ENCODE assay signal across 12 mouse cellular contexts in the genomic region with DNA sequence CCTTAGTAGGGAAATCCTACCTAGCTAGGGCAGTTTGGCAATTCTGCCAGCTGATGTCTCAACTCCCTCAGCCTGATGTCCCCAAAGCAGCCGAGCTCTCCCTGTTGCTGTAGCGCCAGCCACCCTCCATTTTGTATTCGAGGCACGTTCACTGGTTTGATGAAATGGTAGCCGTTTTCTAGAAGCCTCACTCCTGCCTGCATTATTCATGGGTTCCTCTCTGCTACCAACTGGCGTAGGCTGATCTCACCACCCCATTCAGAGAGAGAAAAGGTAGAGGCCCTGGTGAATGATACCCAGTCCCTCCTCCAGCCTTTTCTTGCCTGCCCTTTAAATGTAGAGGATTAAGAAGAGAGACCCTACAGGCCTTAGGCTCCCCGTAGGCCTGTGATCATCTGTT.
DNase-seq lines count a peak whose midpoint lies in the region; ATAC-seq and TF ChIP-seq lines count a peak whose summit lies in the region.
"Had no signal": no experiment of that assay in that cellular context is flagged by ENCODE, and none has a peak within 500 bp of the region (broad histone marks: within the 10 kb centered on the region; RNA-seq: fewer than 3 reads in every experiment).

No protein-coding gene starts in this region.

- DNase-seq in right cerebral cortex, adult 18-20 months: peak; percentile 48
- DNase-seq in right cerebral cortex, postnatal 25 days: no peak
- peak; percentile 94 for DNase-seq in forebrain, embryonic 14.5 days (ENCODE audit: low spot score)
- peak; percentile 79 for DNase-seq in hindbrain, postnatal 0 days (ENCODE audit: low spot score)
- DNase-seq in kidney, adult 11 months: no peak
- DNase-seq in yolk sac, embryonic 10.5 days (ENCODE audit: low spot score): no peak

- ATAC-seq in forebrain, embryonic 14.5 days: peak; percentile 65
- no peak for ATAC-seq in hindbrain, postnatal 0 days
- no peak for ATAC-seq in neural tube, embryonic 15.5 days (ENCODE audit: low FRiP score)
- no peak for ATAC-seq in cerebellum, adult (ENCODE audit: insufficient number of reproducible peaks, low FRiP score, low TSS enrichment)
- ATAC-seq: activated CD4-positive, CD25-positive, alpha-beta regulatory T cell, adult 4 months; inflammation-experienced regulatory T-cells, adult 6 months had no signal

- H3K9me3 ChIP-seq in forebrain, embryonic 14.5 days (replicated peaks; ENCODE audit: control insufficient read depth, low read length): no peaks in the 10 kb centered on the region
- no peaks in the 10 kb centered on the region for H3K9me3 ChIP-seq in hindbrain, postnatal 0 days (ENCODE audit: low read length)
- H3K9me3 ChIP-seq in neural tube, embryonic 15.5 days (replicated peaks): no peaks in the 10 kb centered on the region
- H3K9me3 ChIP-seq: limb, embryonic 13.5 days; lung, embryonic 15.5 days had no signal

- H3K4me3 ChIP-seq in forebrain, embryonic 14.5 days (ENCODE audit: low read depth, low read length): no peak overlapping the region
- no peak overlapping the region for H3K4me3 ChIP-seq in hindbrain, postnatal 0 days (ENCODE audit: low read length)
- no peak overlapping the region for H3K4me3 ChIP-seq in neural tube, embryonic 15.5 days (replicated peaks)
- H3K4me3 ChIP-seq: limb, embryonic 13.5 days; lung, embryonic 15.5 days had no signal

- H3K27ac ChIP-seq in forebrain, embryonic 14.5 days (ENCODE audit: low read depth, low read length): peak overlapping the region; percentile 95
- H3K27ac ChIP-seq in hindbrain, postnatal 0 days: peak overlapping the region; percentile 79
- peak overlapping the region; percentile 96 for H3K27ac ChIP-seq in neural tube, embryonic 15.5 days (replicated peaks)
- H3K27ac ChIP-seq: limb, embryonic 13.5 days; lung, embryonic 15.5 days had no signal

- TF ChIP-seq CTCF in hindbrain, postnatal 0 days (IDR thresholded peaks at IDR 0.05; ENCODE audit: low read depth): no peak

- H3K36me3 ChIP-seq in forebrain, embryonic 14.5 days (ENCODE audit: control insufficient read depth, insufficient read depth, low read length): no peaks in the 10 kb centered on the region
- no peaks in the 10 kb centered on the region for H3K36me3 ChIP-seq in hindbrain, postnatal 0 days (ENCODE audit: insufficient read depth, low read length)
- H3K36me3 ChIP-seq in neural tube, embryonic 15.5 days: no peaks in the 10 kb centered on the region
- H3K36me3 ChIP-seq: limb, embryonic 13.5 days; lung, embryonic 15.5 days had no signal

- 27% methylated on average over 7 of the region's 7 CpGs for WGBS in forebrain, embryonic 14.5 days
- WGBS in hindbrain, postnatal 0 days: 34% methylated on average over 7 of the region's 7 CpGs
- WGBS in neural tube, embryonic 15.5 days: 39% methylated on average over 7 of the region's 7 CpGs

- peaks cover 61% of the 10 kb centered on the region for H3K4me1 ChIP-seq in forebrain, embryonic 14.5 days (ENCODE audit: control insufficient read depth, insufficient read depth, low read length)
- peaks cover 34% of the 10 kb centered on the region for H3K4me1 ChIP-seq in hindbrain, postnatal 0 days (ENCODE audit: insufficient read depth, low read length)
- peaks cover 77% of the 10 kb centered on the region for H3K4me1 ChIP-seq in neural tube, embryonic 15.5 days

- no peak overlapping the region for H3K4me2 ChIP-seq in forebrain, embryonic 14.5 days (ENCODE audit: low read length)
- H3K4me2 ChIP-seq in hindbrain, postnatal 0 days (ENCODE audit: low read depth, low read length): no peak overlapping the region
- H3K4me2 ChIP-seq in neural tube, embryonic 15.5 days: no peak overlapping the region
- H3K4me2 ChIP-seq: limb, embryonic 13.5 days; lung, embryonic 15.5 days had no signal

- no peak overlapping the region for H3K9ac ChIP-seq in forebrain, embryonic 14.5 days (ENCODE audit: low read length)
- no peak overlapping the region for H3K9ac ChIP-seq in hindbrain, postnatal 0 days (replicated peaks; ENCODE audit: low read length)
- H3K9ac ChIP-seq in neural tube, embryonic 15.5 days (replicated peaks): no peak overlapping the region
- H3K9ac ChIP-seq: limb, embryonic 13.5 days; lung, embryonic 15.5 days had no signal

- H3K27me3 ChIP-seq in forebrain, embryonic 14.5 days (replicated peaks; ENCODE audit: control insufficient read depth, insufficient read depth, low read length): no peaks in the 10 kb centered on the region
- no peaks in the 10 kb centered on the region for H3K27me3 ChIP-seq in hindbrain, postnatal 0 days (ENCODE audit: insufficient read depth, low read length)
- H3K27me3 ChIP-seq in neural tube, embryonic 15.5 days (replicated peaks): no peaks in the 10 kb centered on the region
- H3K27me3 ChIP-seq: limb, embryonic 13.5 days; lung, embryonic 15.5 days had no signal

Comparison
In these comparisons a context has a peak if more than half of its experiments do, and no peak if none do; other contexts are left out.
1. DNase-seq: peak in right cerebral cortex, adult 18-20 months (single experiment), forebrain, embryonic 14.5 days (single experiment) and hindbrain, postnatal 0 days (single experiment); none in right cerebral cortex, postnatal 25 days (single experiment), kidney, adult 11 months (single experiment) and yolk sac, embryonic 10.5 days (single experiment).
2. Peak in every context shown above with its lines, with median percentiles within 50 percentile points of each other: H3K27ac ChIP-seq.